Mouse (Mus musculus) spleen, postnatal 36 days (tissue): ENCODE data around the gene Pi16.

ENCODE experiments used
- DNase-seq, 2 experiments: peaks; one replicate each; pipeline ENCODE4 v3.0.0; 2022; ENCODE audit warnings: low spot score in 2 of 2, mixed read lengths in 1 of 2

Gene Pi16

GRCm38 (mm10) chr17:29356479-29356856 is 39.0 kb downstream of the Pi16 start:
- DNase-seq: no peak

DNA sequence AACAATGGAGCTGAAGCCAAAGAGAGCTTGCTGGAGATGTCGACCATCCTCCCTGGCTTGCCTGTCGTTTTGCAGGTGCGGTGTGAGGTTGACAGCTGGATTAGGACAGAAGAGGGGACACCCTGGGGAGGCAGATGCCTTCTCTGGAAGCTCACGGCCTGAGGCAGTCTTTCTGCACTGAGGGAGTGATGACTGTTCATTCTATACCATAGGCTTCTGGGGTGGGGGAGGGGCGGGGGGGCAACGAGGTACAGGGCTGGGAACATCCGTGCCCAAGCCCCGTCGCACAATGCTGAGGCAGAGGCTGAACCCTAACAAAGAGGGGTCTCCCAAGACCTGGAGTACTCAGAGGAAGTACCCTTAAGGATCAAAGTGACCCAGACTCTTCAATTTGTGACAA is 39.4 kb downstream of the Pi16 start:
- DNase-seq: no peak

GRCm38 (mm10) chr17:29358928-29359327 is 41.4 kb downstream of the Pi16 start:
- DNase-seq: no peak

DNA sequence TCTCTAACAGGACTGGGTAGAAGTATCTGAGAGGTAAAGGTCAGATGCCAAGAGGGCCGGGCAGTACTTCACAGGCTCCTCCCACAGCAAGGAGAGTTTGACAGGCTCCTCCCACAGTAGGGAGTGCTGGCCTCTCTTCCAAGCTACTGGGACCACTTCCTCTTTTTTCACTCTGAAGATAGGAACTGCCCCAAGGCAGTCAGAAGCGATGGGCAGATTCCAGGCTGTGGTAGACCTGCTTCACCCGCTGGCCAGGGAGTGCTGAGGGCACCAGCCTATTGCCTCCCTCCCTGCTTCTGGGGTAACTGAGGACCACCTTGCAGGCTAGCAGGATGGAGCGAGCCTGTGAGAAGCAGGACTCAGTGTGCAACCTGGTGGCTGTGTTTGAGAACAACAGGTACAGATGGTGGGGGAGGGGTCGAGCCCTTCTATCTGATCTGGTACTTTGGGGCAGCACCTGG is 43.3 kb downstream of the Pi16 start, which contains the start of gene Fgd2:
Fgd2 (plus strand) TSS at position 154 of the 461 bp plus-strand sequence.
- DNase-seq: peak; percentile 76 to 80

- peak; percentile 75 for DNase-seq
These were observed 44.7 kb downstream of the Pi16 start for GRCm38 (mm10) chr17:29361982-29362691.

DNA sequence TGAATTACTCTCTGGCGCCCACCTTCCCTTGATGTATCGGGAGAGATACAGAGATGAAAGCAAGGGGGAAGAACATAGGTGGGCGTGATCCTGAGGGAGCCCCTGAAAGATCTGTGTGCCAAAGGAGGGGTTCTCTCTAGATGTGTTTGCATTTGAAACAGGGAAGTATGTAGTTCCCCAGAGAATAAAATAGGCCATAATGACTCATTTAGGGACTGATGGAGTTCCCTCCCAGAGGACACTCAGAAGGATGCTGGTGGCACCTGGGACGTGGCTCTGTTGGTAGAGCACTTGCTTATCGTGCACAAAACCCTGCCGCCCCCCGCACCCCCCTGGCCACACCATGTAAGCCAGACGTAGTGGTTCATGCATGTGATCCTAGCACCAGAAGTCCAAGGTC is 45.6 kb downstream of the Pi16 start:
- DNase-seq: peak; percentile 55 to 61

DNA sequence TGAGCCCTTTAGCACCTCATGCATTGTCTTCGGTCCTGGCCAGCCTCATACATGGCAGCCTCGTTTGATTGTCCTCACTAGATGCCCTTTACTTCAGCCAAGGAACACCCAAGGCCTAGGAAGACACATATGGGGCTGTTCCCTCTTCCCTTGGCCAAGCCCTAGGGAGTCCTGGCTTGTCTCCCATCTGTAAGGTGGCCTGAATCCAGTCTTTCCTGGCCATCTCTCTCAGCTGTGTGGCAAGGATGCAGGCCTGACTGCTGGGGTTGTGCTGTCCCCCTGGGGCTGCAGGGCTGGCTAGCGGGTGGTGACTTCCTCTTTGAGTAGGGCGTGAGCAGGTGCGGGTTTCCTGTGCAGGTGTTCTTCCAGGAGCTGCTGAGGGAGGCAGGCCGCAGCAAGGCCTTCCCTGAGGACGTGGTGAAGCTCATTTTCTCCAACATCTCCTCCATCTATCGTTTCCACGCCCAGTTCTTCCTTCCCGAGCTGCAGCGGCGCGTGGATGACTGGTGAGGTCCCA is 47.7 kb downstream of the Pi16 start:
- peak; percentile 83 for DNase-seq

DNA sequence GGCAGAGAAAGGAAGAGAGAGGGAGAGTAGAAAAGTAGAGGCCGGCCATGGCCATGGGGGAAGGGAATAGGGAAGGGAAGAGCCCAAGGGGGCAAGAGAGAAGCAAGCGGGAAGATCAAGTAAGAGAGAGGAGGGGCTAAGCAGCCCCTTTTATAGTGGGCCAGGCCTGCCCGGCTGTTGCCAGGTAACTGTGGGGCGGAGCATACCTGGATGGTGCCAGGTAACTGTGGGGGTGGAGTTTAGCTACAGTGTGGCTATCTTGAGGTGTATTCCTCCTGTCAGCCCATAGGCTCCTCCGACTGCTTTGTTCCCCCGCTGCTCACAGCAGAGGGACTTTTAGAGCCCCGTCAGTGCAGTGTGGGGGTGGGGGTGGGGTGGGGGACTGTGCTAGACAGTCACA is 51.2 kb downstream of the Pi16 start:
- no peak for DNase-seq

- peak; percentile 85 to 87 for DNase-seq
These were observed 53.7 kb downstream of the Pi16 start for GRCm38 (mm10) chr17:29370984-29371723.

DNA sequence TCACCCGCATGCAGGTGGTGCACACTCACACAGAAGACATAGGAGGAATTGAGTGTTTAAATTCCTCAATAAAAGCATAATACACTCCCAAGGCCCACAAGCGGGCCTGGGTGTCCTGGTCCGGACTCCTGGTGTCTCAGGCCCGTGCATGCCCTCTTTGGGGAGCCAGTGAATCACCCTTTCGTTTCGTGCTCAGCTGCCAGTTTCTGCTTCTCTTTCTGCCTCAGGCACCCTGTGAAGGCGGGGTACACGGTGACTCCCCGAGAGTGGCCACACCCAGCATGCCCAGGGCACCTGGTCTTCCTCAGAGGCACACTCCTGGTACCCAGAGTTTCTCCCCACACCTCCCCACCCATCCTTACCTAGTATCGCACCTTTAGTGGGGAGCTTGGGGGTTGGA is 58.4 kb downstream of the Pi16 start:
- peak in 1 of 2 experiments; percentile 1 for DNase-seq

DNA sequence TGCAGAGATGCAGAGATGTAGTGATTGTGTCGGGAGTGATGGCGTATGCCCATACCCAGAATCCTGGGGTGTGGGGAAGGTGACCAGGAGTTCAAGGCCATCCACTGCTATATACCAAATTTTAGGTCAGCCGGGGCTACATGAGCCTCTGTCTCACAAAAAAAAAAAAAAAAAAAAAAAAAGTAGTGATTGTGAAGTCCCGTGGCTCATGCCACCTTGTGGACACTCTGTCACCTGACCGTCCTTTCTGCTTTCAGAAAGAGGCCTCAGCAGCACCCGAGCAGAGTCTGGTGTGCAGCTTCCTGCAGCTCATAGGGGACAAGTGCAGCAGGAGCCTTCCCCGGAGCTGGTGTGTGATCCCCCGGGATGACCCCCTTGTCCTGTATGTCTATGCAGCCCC is 60.6 kb downstream of the Pi16 start:
- DNase-seq: no peak
